Mouse (Mus musculus) embryo, embryonic 11 days (tissue): Measurements from ENCODE around the gene Stmn3.

Source experiments
- DNase-seq: peaks from one replicate; pipeline ENCODE4 v3.0.0-alpha.2; 2015

Gene Stmn3

GRCm38 (mm10) chr2:181314080-181314810, at the start of gene Stmn3:
Stmn3 (minus strand) TSS chr2:181314500.
- peak; percentile 85 for DNase-seq

GRCm38 (mm10) chr2:181363946-181364345, 49.6 kb upstream of the Stmn3 start:
- no peak for DNase-seq

- no peak for DNase-seq
Measured at GRCm38 (mm10) chr2:181356780-181357179, 42.5 kb upstream of the Stmn3 start.

- no peak for DNase-seq
Measured at GRCm38 (mm10) chr2:181342766-181343165, 28.5 kb upstream of the Stmn3 start.

- no peak for DNase-seq
Measured at GRCm38 (mm10) chr2:181340426-181340825, 26.1 kb upstream of the Stmn3 start.

- peak; percentile 72 for DNase-seq
Measured at GRCm38 (mm10) chr2:181334023-181334422, 19.7 kb upstream of the Stmn3 start.

- DNase-seq, result no peak
Measured at GRCm38 (mm10) chr2:181332542-181332941, 18.2 kb upstream of the Stmn3 start.

- DNase-seq, result no peak
Measured at GRCm38 (mm10) chr2:181326098-181326497, 11.8 kb upstream of the Stmn3 start.

- DNase-seq, result no peak
Measured at GRCm38 (mm10) chr2:181322136-181322535, 7.8 kb upstream of the Stmn3 start.

GRCm38 (mm10) chr2:181320103-181320499, 5.8 kb upstream of the Stmn3 start:
- DNase-seq, result peak; percentile 5

GRCm38 (mm10) chr2:181319248-181320102, 5.2 kb upstream of the Stmn3 start, which contains the start of gene Rtel1:
Rtel1 (plus strand) TSS chr2:181319739.
- peak; percentile 95 for DNase-seq

GRCm38 (mm10) chr2:181313344-181314079, 788 bp downstream of the Stmn3 start:
- peak; percentile 34 for DNase-seq

GRCm38 (mm10) chr2:181313006-181313343, 1.3 kb downstream of the Stmn3 start:
- no peak for DNase-seq

- DNase-seq, result no peak
Measured at GRCm38 (mm10) chr2:181312435-181312834, 1.9 kb downstream of the Stmn3 start.

- peak; percentile 83 for DNase-seq
Measured at GRCm38 (mm10) chr2:181307144-181307804, 7.0 kb downstream of the Stmn3 start.

GRCm38 (mm10) chr2:181304944-181305343, 9.4 kb downstream of the Stmn3 start:
- no peak for DNase-seq

- DNase-seq, result peak; percentile 68
Measured at GRCm38 (mm10) chr2:181302041-181302440, 12.3 kb downstream of the Stmn3 start.

GRCm38 (mm10) chr2:181290937-181291336, 23.4 kb downstream of the Stmn3 start:
- DNase-seq, result no peak

GRCm38 (mm10) chr2:181288691-181289090, 25.6 kb downstream of the Stmn3 start:
- DNase-seq, result no peak

- DNase-seq, result peak; percentile 98
Measured at GRCm38 (mm10) chr2:181287958-181288350, 26.3 kb downstream of the Stmn3 start, which contains the start of gene Gmeb2. Gmeb2 (minus strand) TSS chr2:181288035.

GRCm38 (mm10) chr2:181287338-181287957, 26.9 kb downstream of the Stmn3 start:
- peak; percentile 92 for DNase-seq
